Mouse (Mus musculus): Measurements from ENCODE around the gene Bhlha15. TPM values are rescaled to one million over a fixed set of nuclear protein-coding genes. Genes with fewer than 3 reads are reported as not detected.

The Bhlha15 gene
- total RNA-seq, 2 experiments from 2014 or later, result not detected

DNA sequence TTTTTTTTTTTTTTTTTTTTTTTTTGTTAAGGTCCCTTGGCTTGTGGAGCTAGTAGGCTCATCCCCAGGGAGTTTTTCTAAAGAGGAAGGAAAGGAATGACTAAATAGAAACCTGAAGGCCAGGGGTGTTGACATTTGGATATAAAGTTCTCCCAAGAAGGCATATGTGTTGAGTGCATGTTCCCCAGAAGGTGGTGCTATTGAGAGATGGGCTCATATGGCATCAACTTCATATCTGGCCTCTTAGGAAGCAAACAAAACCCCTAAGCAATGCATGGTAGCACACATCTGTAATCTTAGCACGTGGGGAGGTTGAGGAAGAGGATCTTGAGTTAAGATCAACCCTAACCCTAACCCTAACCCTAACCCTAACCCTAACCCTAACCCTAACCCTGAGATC, 41.3 kb downstream of the Bhlha15 start:
- no peak for DNase-seq (ENCODE audit: low spot score)

DNA sequence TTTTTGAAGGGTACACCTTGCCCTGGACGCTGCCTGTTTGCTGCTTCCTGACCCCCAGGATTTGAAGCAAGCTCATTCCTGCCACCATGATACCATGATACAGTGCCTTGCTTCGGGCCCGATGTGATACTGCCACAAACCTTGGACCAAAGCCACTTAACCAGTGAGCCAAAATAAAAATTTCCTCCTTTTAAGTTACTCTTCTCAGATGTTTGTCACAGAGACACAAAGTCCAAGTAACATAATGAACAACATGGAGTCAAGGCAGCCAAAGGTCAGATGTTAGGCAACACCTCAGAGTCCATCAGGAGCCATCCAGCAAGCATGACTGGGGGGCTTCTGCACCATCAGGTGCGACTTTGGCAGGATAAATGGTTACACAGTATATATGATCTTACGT, 42.4 kb downstream of the Bhlha15 start:
- DNase-seq (ENCODE audit: low spot score), result no peak

- DNase-seq (ENCODE audit: low spot score), result no peak
These were observed 44.1 kb downstream of the Bhlha15 start for GRCm38 (mm10) chr5:144234222-144234621.

DNA sequence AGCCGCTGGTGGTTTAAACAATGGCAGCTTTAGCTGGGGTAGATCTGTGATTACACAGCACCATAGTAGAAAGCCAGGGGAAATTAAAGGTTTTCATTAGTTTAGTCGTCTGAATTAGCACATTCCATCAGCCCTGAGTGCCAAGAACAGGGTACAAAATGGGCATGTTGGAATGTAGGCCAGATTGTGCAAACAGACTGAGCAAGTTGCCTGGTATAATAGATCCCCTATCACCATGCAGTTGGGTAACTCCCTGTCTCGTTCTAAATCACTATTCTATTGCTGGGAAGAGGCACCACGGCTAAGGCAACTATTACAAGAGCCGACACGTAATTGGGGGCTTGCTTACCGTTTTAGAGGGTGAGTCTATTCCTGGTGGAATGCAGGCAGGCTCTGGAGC, 44.6 kb downstream of the Bhlha15 start:
- no peak for DNase-seq (ENCODE audit: low spot score)

DNA sequence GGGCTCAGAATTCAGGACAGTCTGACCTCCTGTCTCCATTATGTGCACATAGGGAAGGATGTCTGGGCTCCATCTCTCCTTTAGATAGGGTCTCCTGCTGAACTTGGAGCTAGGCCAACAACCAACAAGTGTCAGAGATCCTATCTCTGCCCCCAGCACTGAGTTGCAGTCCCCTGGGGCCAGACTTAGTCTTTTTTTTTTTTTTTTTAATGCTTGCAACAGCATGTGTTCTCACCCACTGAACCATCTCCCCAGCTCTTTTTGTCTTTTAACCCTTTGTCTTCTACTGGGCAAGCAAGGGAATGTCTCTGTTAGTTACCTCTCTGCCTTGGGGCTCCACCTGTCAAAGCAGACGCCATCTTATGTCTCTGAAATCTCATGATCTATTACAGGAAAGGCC, 48.9 kb downstream of the Bhlha15 start:
- no peak for DNase-seq (ENCODE audit: low spot score)

Other genes starting within 250 kb of the Bhlha15 start
- 10 to 100 TPM; 39.9 to 45.8 TPM for gene Ccz1, start 175.4 kb upstream of the Bhlha15 start, total RNA-seq (2021)
- not detected for gene Ocm, start 163.6 kb upstream of the Bhlha15 start, total RNA-seq (2021)
- 10 to 100 TPM; 25.9 to 27.1 TPM for gene Lmtk2, start 89.8 kb upstream of the Bhlha15 start, total RNA-seq (2021)
- 10 to 100 TPM; 14.1 to 16.0 TPM for gene Tecpr1, start 33.3 kb downstream of the Bhlha15 start, total RNA-seq (2021)
- gene Bri3, start 54.2 kb downstream of the Bhlha15 start, total RNA-seq (2021), result 10 to 100 TPM; 39.4 to 45.3 TPM
- under 1 TPM; 0.37 to 0.52 TPM for gene Baiap2l1, start 167.8 kb downstream of the Bhlha15 start, total RNA-seq (2021)